Mouse (Mus musculus): Measurements from ENCODE around the gene Ssbp3. TPM values are rescaled to one million over a fixed set of nuclear protein-coding genes. Genes with fewer than 3 reads are reported as not detected.

Ssbp3 gene
- polyA plus RNA-seq, 1 experiment from 2014 or later: 175 TPM

- Histone ChIP-seq H3K27ac (0 out of 2 replicates have a peak overlapping the region, but pooled peaks have one; percentile 26), H3K4me2 (no peak overlapping the region), H3K9ac (no peak overlapping the region), H3K4me1 (peaks cover 46% of the 10 kb centered on the region), H3K27me3 (replicated peaks) (no peaks in the 10 kb centered on the region), H3K4me3 (no peak overlapping the region), H3K9me3 (no peaks in the 10 kb centered on the region), H3K36me3 (replicated peaks) (peaks cover 7% of the 10 kb centered on the region; the same call in 1 of the 2 replicates)
- no peak; the same call in 1 of the 2 replicates for ATAC-seq (replicated peaks)
- 64% methylated on average over 8 of the region's 8 CpGs for WGBS
These were observed 116.0 kb downstream of the Ssbp3 start for GRCm38 (mm10) chr4:107026451-107026850.

- H3K9ac ChIP-seq: no peak overlapping the region
- peaks cover 25% of the 10 kb centered on the region for H3K36me3 ChIP-seq (replicated peaks)
- no peak for ATAC-seq (replicated peaks)
- H3K4me2 ChIP-seq: no peak overlapping the region
- H3K27ac ChIP-seq: no peak overlapping the region
- H3K4me1 ChIP-seq: peaks cover 5% of the 10 kb centered on the region
- H3K9me3 ChIP-seq: no peaks in the 10 kb centered on the region
- 93% methylated on average over 4 of the region's 4 CpGs for WGBS
- no peak overlapping the region for H3K4me3 ChIP-seq
- no peaks in the 10 kb centered on the region for H3K27me3 ChIP-seq (replicated peaks)
These were observed 125.2 kb downstream of the Ssbp3 start for GRCm38 (mm10) chr4:107035689-107036088.

DNA sequence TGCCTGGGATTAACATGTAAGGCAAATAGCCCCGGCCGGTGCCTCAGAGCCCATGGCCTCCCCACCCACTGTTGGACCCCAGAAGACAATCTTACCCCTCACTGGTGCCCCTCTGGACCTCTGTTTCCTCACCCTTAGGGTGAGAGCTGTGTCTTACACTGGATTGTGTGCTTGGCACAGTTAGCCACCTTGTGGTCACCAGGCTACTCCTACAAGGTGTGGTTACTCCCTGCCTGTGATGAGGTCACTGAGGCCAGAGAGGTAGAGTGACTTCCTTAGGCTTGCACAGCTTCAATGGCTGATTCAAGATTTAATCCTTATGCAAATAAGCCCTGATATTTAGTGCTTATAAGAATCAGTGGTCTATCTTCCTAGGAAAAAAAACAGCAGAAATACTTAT, 126.5 kb downstream of the Ssbp3 start:
- H3K9me3 ChIP-seq: no peaks in the 10 kb centered on the region
- H3K36me3 ChIP-seq (replicated peaks): peaks cover 22% of the 10 kb centered on the region
- H3K27me3 ChIP-seq (replicated peaks): no peaks in the 10 kb centered on the region
- H3K4me1 ChIP-seq: peaks cover 5% of the 10 kb centered on the region
- 0 out of 2 replicates have a peak, but pooled peaks have one; percentile 19 for ATAC-seq (replicated peaks)
- no peak overlapping the region for H3K4me2 ChIP-seq
- WGBS: 86% methylated on average over 2 of the region's 2 CpGs
- no peak overlapping the region for H3K4me3 ChIP-seq
- H3K9ac ChIP-seq: no peak overlapping the region
- H3K27ac ChIP-seq: no peak overlapping the region

DNA sequence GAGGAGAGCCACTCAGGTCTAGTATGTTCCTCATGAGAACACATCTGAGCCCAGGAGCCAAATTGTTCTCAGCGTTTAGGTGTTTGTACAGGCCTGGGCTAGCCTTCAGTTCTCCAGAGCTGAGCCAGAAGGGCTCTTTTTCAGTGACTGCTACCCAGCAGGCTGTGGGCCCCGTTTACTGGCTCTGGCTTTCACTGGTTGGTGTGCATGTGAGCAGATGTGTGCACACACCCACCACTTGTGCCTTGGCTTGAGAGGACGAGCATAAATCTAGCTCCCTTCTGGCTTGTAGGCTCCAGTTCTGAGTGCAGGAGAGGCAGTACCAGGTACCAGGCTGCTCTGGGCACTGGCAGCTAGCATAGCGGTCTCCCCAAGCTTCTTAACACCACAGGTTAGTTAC, 127.8 kb downstream of the Ssbp3 start:
- Histone ChIP-seq H3K4me2 (no peak overlapping the region), H3K27me3 (replicated peaks) (no peaks in the 10 kb centered on the region), H3K4me3 (no peak overlapping the region), H3K9me3 (no peaks in the 10 kb centered on the region), H3K4me1 (peaks cover 5% of the 10 kb centered on the region), H3K27ac (0 out of 2 replicates have a peak overlapping the region, but pooled peaks have one; percentile 63), H3K9ac (no peak overlapping the region), H3K36me3 (replicated peaks) (peaks cover 23% of the 10 kb centered on the region)
- ATAC-seq (replicated peaks): no peak
- 91% methylated on average over 4 of the region's 4 CpGs for WGBS

DNA sequence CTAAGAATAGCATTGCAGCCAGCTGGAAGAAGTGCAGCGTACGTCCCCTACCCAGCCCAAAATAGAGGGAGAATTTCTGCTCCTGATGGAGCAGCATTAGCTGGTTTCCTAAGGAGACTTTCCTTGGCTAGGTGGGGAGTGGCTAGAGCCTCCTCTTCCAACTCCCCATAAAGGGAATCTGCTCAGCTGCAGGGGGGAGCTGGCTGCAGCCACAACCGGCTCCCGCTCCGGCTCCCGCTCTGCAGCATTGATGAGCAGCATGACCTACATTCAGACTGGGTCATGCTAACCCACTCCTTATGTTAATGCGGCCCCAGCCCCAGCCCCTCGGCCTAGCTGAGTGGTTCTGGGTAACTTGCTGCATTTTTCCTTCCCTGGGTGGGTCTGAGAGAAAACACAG, 128.8 kb downstream of the Ssbp3 start:
- Histone ChIP-seq H3K4me3 (no peak overlapping the region), H3K27me3 (replicated peaks) (no peaks in the 10 kb centered on the region), H3K27ac (peak overlapping the region; percentile 63), H3K4me1 (peaks cover 5% of the 10 kb centered on the region), H3K9me3 (no peaks in the 10 kb centered on the region), H3K4me2 (no peak overlapping the region), H3K36me3 (replicated peaks) (peaks cover 27% of the 10 kb centered on the region), H3K9ac (no peak overlapping the region)
- WGBS: 49% methylated on average over 8 of the region's 8 CpGs
- ATAC-seq (replicated peaks): peak; percentile 68

DNA sequence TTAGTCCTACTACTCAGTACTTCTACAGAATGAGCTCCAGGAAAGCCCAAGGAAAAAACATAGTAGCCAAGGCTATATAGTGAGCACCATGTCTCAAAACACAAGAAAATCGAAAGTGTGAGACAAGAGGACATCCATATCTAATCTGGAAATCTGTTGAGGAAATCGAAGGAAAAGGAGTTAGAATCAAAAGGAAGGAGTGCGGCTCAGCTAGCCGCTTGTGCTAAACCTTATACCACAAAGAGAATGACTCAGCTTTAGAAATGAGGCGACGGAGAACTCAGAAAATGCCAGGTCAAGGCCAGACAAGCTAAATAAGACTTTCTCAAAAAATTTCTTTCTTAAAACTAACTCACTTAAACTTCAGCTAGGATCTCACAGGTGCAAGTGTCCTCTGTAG, 131.8 kb downstream of the Ssbp3 start:
- H3K27ac ChIP-seq: no peak overlapping the region
- H3K4me3 ChIP-seq: no peak overlapping the region
- H3K9ac ChIP-seq: no peak overlapping the region
- H3K4me2 ChIP-seq: no peak overlapping the region
- peaks cover 38% of the 10 kb centered on the region for H3K36me3 ChIP-seq (replicated peaks)
- H3K9me3 ChIP-seq: no peaks in the 10 kb centered on the region
- ATAC-seq (replicated peaks): no peak
- WGBS: 96% methylated on average over 6 of the region's 6 CpGs
- H3K4me1 ChIP-seq: peaks cover 5% of the 10 kb centered on the region
- H3K27me3 ChIP-seq (replicated peaks): no peaks in the 10 kb centered on the region

GRCm38 (mm10) chr4:107045188-107045587, 134.7 kb downstream of the Ssbp3 start:
- H3K9me3 ChIP-seq: no peaks in the 10 kb centered on the region
- 95% methylated on average over 13 of the region's 13 CpGs for WGBS
- no peak for ATAC-seq (replicated peaks)
- H3K4me1 ChIP-seq: no peaks in the 10 kb centered on the region
- no peak overlapping the region for H3K27ac ChIP-seq
- H3K36me3 ChIP-seq (replicated peaks): peaks cover 34% of the 10 kb centered on the region
- no peak overlapping the region for H3K4me3 ChIP-seq
- no peaks in the 10 kb centered on the region for H3K27me3 ChIP-seq (replicated peaks)
- no peak overlapping the region for H3K9ac ChIP-seq
- H3K4me2 ChIP-seq: no peak overlapping the region

GRCm38 (mm10) chr4:107047806-107048205, 137.3 kb downstream of the Ssbp3 start:
- H3K4me3 ChIP-seq: no peak overlapping the region
- ATAC-seq (replicated peaks): no peak
- H3K36me3 ChIP-seq (replicated peaks): peaks cover 20% of the 10 kb centered on the region
- H3K4me2 ChIP-seq: no peak overlapping the region
- WGBS: 87% methylated on average over 5 of the region's 5 CpGs
- H3K27me3 ChIP-seq (replicated peaks): no peaks in the 10 kb centered on the region
- H3K9me3 ChIP-seq: no peaks in the 10 kb centered on the region
- H3K27ac ChIP-seq: no peak overlapping the region
- no peak overlapping the region for H3K9ac ChIP-seq
- H3K4me1 ChIP-seq: no peaks in the 10 kb centered on the region

GRCm38 (mm10) chr4:107048568-107049162, 138.2 kb downstream of the Ssbp3 start:
- no peaks in the 10 kb centered on the region for H3K27me3 ChIP-seq (replicated peaks)
- ATAC-seq (replicated peaks): no peak

DNA sequence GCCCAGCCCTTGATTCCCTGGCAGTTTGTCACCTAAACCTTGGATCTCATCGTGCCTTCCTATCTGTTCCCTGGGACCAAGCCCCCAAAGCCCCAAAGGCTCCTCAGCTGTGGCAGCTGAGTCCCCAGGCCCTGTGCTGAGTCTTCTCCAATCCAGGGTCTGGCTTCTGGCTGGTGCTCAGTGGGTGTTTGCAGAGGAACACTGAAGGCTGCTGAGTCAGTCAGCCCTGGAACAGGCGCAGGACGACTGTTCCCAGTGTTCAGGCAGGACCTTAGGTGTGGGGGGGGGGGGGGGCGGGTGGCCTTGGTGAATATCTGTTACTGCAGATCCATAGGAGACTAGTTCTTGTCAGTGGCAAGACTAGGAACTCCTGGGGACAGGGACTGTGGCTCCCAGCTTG, 141.4 kb downstream of the Ssbp3 start:
- ATAC-seq (replicated peaks): no peak
- no peak overlapping the region for H3K4me2 ChIP-seq
- H3K9ac ChIP-seq: no peak overlapping the region
- H3K27ac ChIP-seq: no peak overlapping the region
- WGBS: 51% methylated on average over 4 of the region's 4 CpGs
- H3K4me3 ChIP-seq: no peak overlapping the region
- no peaks in the 10 kb centered on the region for H3K9me3 ChIP-seq
- no peaks in the 10 kb centered on the region for H3K4me1 ChIP-seq
- H3K27me3 ChIP-seq (replicated peaks): no peaks in the 10 kb centered on the region
- peaks cover under 1% of the 10 kb centered on the region; the same call in 1 of the 2 replicates for H3K36me3 ChIP-seq (replicated peaks)

More at GRCm38 (mm10) chr4:107048568-107049162, 138.2 kb downstream of the Ssbp3 start:
- no peak overlapping the region for H3K4me3 ChIP-seq
- H3K36me3 ChIP-seq (replicated peaks): peaks cover 16% of the 10 kb centered on the region
- H3K4me1 ChIP-seq: no peaks in the 10 kb centered on the region
- H3K27ac ChIP-seq: no peak overlapping the region
- H3K9ac ChIP-seq: no peak overlapping the region
- 78% methylated on average over 11 of the region's 11 CpGs for WGBS
- H3K9me3 ChIP-seq: no peaks in the 10 kb centered on the region
- H3K4me2 ChIP-seq: no peak overlapping the region

DNA sequence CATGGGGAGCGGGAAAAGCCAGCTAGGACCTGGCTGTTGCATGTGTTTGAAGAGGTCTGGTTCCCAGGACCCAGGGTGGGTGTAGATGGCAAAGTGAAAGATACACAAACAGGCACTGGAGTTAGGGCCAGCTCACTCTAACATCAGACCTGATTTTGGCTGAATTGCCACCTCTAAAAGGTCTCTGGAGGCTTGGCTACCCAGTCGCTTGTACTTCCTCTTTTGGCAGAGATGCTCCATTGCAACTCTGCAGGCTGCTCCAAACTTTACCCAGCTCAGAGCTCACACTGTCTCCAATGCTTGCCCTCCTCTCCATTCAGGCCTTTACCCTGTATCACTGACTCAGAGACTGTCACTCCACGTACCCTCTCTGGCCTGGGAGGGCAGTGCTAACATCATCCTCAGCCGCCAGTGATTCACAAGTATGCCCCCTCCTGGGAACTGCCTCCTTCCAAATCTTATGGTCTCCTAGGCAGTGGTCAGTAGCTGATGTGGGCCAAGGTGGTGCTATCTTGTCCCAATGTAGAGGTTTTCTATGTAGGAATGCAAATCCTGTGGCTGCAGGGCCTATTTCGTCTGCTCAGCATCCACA, 142.6 kb downstream of the Ssbp3 start:
- Histone ChIP-seq H3K9me3 (no peaks in the 10 kb centered on the region), H3K4me2 (no peak overlapping the region), H3K27me3 (replicated peaks) (no peaks in the 10 kb centered on the region), H3K27ac (peak overlapping the region; percentile 18; the same call in 1 of the 2 replicates), H3K4me3 (no peak overlapping the region), H3K36me3 (replicated peaks) (peaks cover 5% of the 10 kb centered on the region; the same call in 1 of the 2 replicates), H3K9ac (no peak overlapping the region), H3K4me1 (no peaks in the 10 kb centered on the region)
- WGBS: 40% methylated on average over 5 of the region's 5 CpGs
- peak; percentile 27; the same call in 1 of the 2 replicates for ATAC-seq (replicated peaks)

- Histone ChIP-seq H3K9ac (no peak overlapping the region), H3K4me3 (no peak overlapping the region), H3K4me2 (no peak overlapping the region), H3K36me3 (replicated peaks) (peaks cover 21% of the 10 kb centered on the region), H3K9me3 (no peaks in the 10 kb centered on the region), H3K27me3 (replicated peaks) (no peaks in the 10 kb centered on the region), H3K27ac (no peak overlapping the region), H3K4me1 (no peaks in the 10 kb centered on the region)
- 85% methylated on average over 3 of the region's 3 CpGs for WGBS
- ATAC-seq (replicated peaks): no peak
These were observed 145.6 kb downstream of the Ssbp3 start for GRCm38 (mm10) chr4:107056088-107056487.

GRCm38 (mm10) chr4:107058346-107058745, 147.8 kb downstream of the Ssbp3 start:
- no peaks in the 10 kb centered on the region for H3K4me1 ChIP-seq
- no peak overlapping the region for H3K4me2 ChIP-seq
- no peaks in the 10 kb centered on the region for H3K27me3 ChIP-seq (replicated peaks)
- peaks cover 21% of the 10 kb centered on the region for H3K36me3 ChIP-seq (replicated peaks)
- no peak for ATAC-seq (replicated peaks)
- WGBS: 90% methylated on average over 5 of the region's 5 CpGs
- H3K9me3 ChIP-seq: no peaks in the 10 kb centered on the region
- no peak overlapping the region for H3K27ac ChIP-seq
- H3K4me3 ChIP-seq: no peak overlapping the region
- no peak overlapping the region for H3K9ac ChIP-seq

Measured in midbrain, embryonic 15.5 days (tissue).